Mouse (Mus musculus) heart, postnatal 0 days (tissue): ENCODE data around the gene Smad3. TPM values are rescaled to one million over a fixed set of nuclear protein-coding genes. Genes with fewer than 3 reads are reported as not detected.

Experiments
- ATAC-seq: fragments of 200-750 bp; cut with Nextera tagmentation; 2 replicates; pipeline ENCODE4 v1.8.0; 2017; ENCODE audit warnings: low read depth, moderate number of reproducible peaks, moderate library complexity; ENCODE audit not compliant: insufficient read depth
- DNase-seq: peaks from one replicate; pipeline ENCODE4 v3.0.0-alpha.2; 2016; ENCODE audit warnings: low spot score
- H3K27ac ChIP-seq: fragments of 300-500 bp; sonication (generic); 2 replicates; pipeline ENCODE4 v1.5.1; 2014; ENCODE audit warnings: low read depth, mild to moderate bottlenecking
- H3K27me3 ChIP-seq: fragments of 300-500 bp; sonication (generic); 2 replicates; pipeline ENCODE4 v1.6.1; 2014; ENCODE audit warnings: low read length, mixed read lengths; ENCODE audit not compliant: control insufficient read depth, insufficient read depth
- H3K36me3 ChIP-seq: fragments of 300-500 bp; sonication (generic); replicated peaks from 2 replicates; pipeline ENCODE4 v1.6.1; 2014; ENCODE audit warnings: low read length, mixed read lengths; ENCODE audit not compliant: control insufficient read depth, insufficient read depth
- H3K4me1 ChIP-seq: fragments of 300-500 bp; sonication (generic); 2 replicates; pipeline ENCODE4 v1.6.1; 2014; ENCODE audit warnings: antibody characterized with exemption; ENCODE audit not compliant: control insufficient read depth, insufficient read depth
- H3K4me2 ChIP-seq: fragments of 300-500 bp; sonication (generic); 2 replicates; pipeline ENCODE4 v1.6.1; 2014; ENCODE audit warnings: low read depth, mild to moderate bottlenecking, low read length, moderate library complexity
- H3K4me3 ChIP-seq: fragments of 300-500 bp; sonication (generic); 2 replicates; pipeline ENCODE4 v1.5.1; 2014; ENCODE audit warnings: low read depth, low read length
- H3K9ac ChIP-seq: fragments of 300-500 bp; sonication (generic); replicated peaks from 2 replicates; pipeline ENCODE4 v1.6.1; 2014; ENCODE audit warnings: low read depth, low read length, mixed read lengths
- H3K9me3 ChIP-seq: fragments of 300-500 bp; sonication (generic); replicated peaks from 2 replicates; pipeline ENCODE4 v1.6.1; 2016; ENCODE audit warnings: low read length; ENCODE audit not compliant: control insufficient read depth
- CTCF ChIP-seq: IDR thresholded peaks from 2 replicates; pipeline ENCODE4 v1.5.1; 2016; ENCODE audit warnings: antibody characterized with exemption, control low read depth, low read depth
- EP300 ChIP-seq: IDR thresholded peaks from 2 replicates; pipeline ENCODE4 v1.6.1; 2016; ENCODE audit warnings: antibody characterized with exemption, low read depth
- WGBS: fragments of 180-500 bp; shearing (Covaris S2); extraction: QIAGEN DNeasy Blood & Tissue Kit; methylation state at CpG from one replicate; pipeline ENCODE4 v1.1.7; 2014; 5-methylcytosine and 5-hydroxymethylcytosine counted together
- polyA plus RNA-seq: library from polyadenylated mRNA; unstranded; fragments of >200 nt; fragmentation: Nextera tagmentation; extraction: Ambion mirVana; gene quantifications from 2 replicates; pipeline ENCODE4 v1.2.1, GENCODE M21; 2015
- total RNA-seq: library from RNA; depleted of rRNA; stranded (reverse); fragments of >200 nt; gene quantifications from 2 replicates; pipeline ENCODE4 v1.2.3, GENCODE M21; 2014; ENCODE audit warnings: low replicate concordance

The Smad3 gene
- total and polyA plus RNA-seq, 2 experiments from 2014 or later = 6.0 to 30.2 TPM

DNA sequence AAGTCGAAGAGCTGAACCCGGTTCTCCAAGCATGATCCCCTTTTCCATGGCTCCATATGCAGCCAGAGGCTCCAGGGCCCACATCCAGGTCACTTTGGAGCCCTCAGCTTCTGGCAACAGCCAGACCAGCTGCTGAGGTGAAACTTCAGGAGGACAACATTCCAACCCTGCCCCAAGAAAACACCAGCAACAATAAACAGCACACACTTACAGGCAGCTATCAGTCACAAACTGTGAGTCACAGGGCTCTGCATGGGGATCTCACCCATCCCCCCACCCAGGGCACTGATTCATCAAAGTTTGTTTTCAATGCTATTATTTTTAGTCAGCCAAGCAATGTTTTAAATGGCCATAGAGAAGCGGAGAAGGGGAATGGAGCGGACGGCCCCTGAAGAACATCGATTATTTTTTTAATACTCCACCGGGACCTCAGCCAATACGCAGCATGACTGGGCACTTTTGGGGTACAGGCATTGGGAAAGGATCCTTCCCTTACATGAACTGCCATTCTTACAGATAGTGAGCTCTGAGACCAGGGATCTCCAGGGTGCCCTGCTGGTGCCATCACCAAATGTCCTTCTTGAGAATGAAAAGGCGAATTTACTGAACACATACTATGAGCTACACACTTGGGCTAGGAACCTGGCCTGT, 10.0 kb downstream of the Smad3 start:
- no peaks in the 10 kb centered on the region for H3K9me3 ChIP-seq
- H3K27ac ChIP-seq = no peak overlapping the region
- 78% methylated on average over 9 of the region's 9 CpGs for WGBS
- no peak overlapping the region for H3K4me3 ChIP-seq
- no peak overlapping the region for H3K9ac ChIP-seq
- ATAC-seq (no peak; the same call in 1 of the 2 replicates), DNase-seq (peak; percentile 5)
- H3K27me3 ChIP-seq = no peaks in the 10 kb centered on the region
- peaks cover 62% of the 10 kb centered on the region for H3K4me1 ChIP-seq
- H3K36me3 ChIP-seq = no peaks in the 10 kb centered on the region
- H3K4me2 ChIP-seq = no peak overlapping the region
- TF ChIP-seq CTCF = no peak
- TF ChIP-seq EP300 = no peak

GRCm38 (mm10) chr9:63746980-63747379, 10.8 kb downstream of the Smad3 start:
- Histone ChIP-seq H3K4me2 (no peak overlapping the region), H3K9ac (no peak overlapping the region), H3K4me1 (peaks cover 70% of the 10 kb centered on the region), H3K27ac (0 out of 2 replicates have a peak overlapping the region, but pooled peaks have one; percentile 22), H3K36me3 (no peaks in the 10 kb centered on the region), H3K27me3 (no peaks in the 10 kb centered on the region), H3K9me3 (no peaks in the 10 kb centered on the region), H3K4me3 (no peak overlapping the region)
- whole genome bisulfite sequencing = 95% methylated on average over 3 of the region's 3 CpGs
- ATAC-seq (no peak), DNase-seq (peak; percentile 1)
- TF ChIP-seq CTCF = no peak
- no peak for TF ChIP-seq EP300

- Histone ChIP-seq H3K27ac (peak overlapping the region; percentile 27), H3K9me3 (no peaks in the 10 kb centered on the region), H3K27me3 (no peaks in the 10 kb centered on the region), H3K4me1 (peaks cover 78% of the 10 kb centered on the region), H3K9ac (no peak overlapping the region), H3K4me3 (no peak overlapping the region), H3K4me2 (no peak overlapping the region), H3K36me3 (no peaks in the 10 kb centered on the region)
- peak; percentile 16 for DNase-seq
- no peak for ATAC-seq
- TF ChIP-seq EP300 = no peak
- TF ChIP-seq CTCF = no peak
- 37% methylated on average over 19 of the region's 19 CpGs for WGBS
Observed at GRCm38 (mm10) chr9:63745821-63746632, 11.8 kb downstream of the Smad3 start.

GRCm38 (mm10) chr9:63744595-63744994, 13.2 kb downstream of the Smad3 start:
- DNase-seq = peak; percentile 3
- Histone ChIP-seq H3K4me2 (no peak overlapping the region), H3K27me3 (no peaks in the 10 kb centered on the region), H3K4me1 (peaks cover 70% of the 10 kb centered on the region), H3K27ac (no peak overlapping the region), H3K9ac (no peak overlapping the region), H3K4me3 (no peak overlapping the region), H3K36me3 (no peaks in the 10 kb centered on the region), H3K9me3 (no peaks in the 10 kb centered on the region)
- WGBS = 90% methylated on average over 5 of the region's 5 CpGs
- no peak for TF ChIP-seq CTCF
- ATAC-seq = no peak

- H3K9ac ChIP-seq = no peak overlapping the region
- WGBS = 87% methylated on average over 11 of the region's 11 CpGs
- no peak overlapping the region for H3K4me2 ChIP-seq
- TF ChIP-seq EP300 = no peak
- no peak for TF ChIP-seq CTCF
- peaks cover 66% of the 10 kb centered on the region for H3K4me1 ChIP-seq
- H3K36me3 ChIP-seq = no peaks in the 10 kb centered on the region
- no peak overlapping the region for H3K4me3 ChIP-seq
- no peaks in the 10 kb centered on the region for H3K27me3 ChIP-seq
- no peak for ATAC-seq
- H3K9me3 ChIP-seq = no peaks in the 10 kb centered on the region
- no peak for DNase-seq
- no peak overlapping the region for H3K27ac ChIP-seq
Observed at GRCm38 (mm10) chr9:63743775-63744174, 14.0 kb downstream of the Smad3 start.
